Mouse (Mus musculus) ES-E14 (cell line): ENCODE data around the gene Ntsr2. TPM values are rescaled to one million over a fixed set of nuclear protein-coding genes. Genes with fewer than 3 reads are reported as not detected.
"Not testable (repeated sequence)": the region's sequence is repeated elsewhere in the genome, so short reads cannot be mapped to it uniquely, and the experiment has no call there.

Source experiments
- DNase-seq: peaks from one replicate; pipeline ENCODE4 v3.0.0-alpha.2; 2013; ENCODE audit warnings: low read depth, low spot score
- H3K27ac ChIP-seq: 2 replicates; pipeline ENCODE4 v1.5.1; 2012; ENCODE audit warnings: low read depth, mild to moderate bottlenecking, low read length, moderate library complexity, mixed read lengths; ENCODE audit not compliant: poor library complexity, insufficient read depth, severe bottlenecking
- H3K36me3 ChIP-seq: 2 replicates; pipeline ENCODE4 v1.6.1; 2012; ENCODE audit warnings: mild to moderate bottlenecking, low read length, moderate library complexity, mixed read lengths; ENCODE audit not compliant: control insufficient read depth, poor library complexity, insufficient read depth, severe bottlenecking
- H3K4me1 ChIP-seq, 2 experiments: fragments of 150-350 bp in 1 of 2; sonication (generic) in 1 of 2; 2 replicates each; pipeline ENCODE4 v1.6.1; 2012; ENCODE audit warnings: low read length in 2 of 2, mild to moderate bottlenecking in 1 of 2, mixed read lengths in 1 of 2; ENCODE audit not compliant: control insufficient read depth in 2 of 2, insufficient read depth in 2 of 2, poor library complexity in 1 of 2
- H3K4me3 ChIP-seq, 2 experiments: fragments of 150-350 bp in 1 of 2; sonication (generic) in 1 of 2; 2 replicates each; pipeline ENCODE4 v1.5.1; 2012; ENCODE audit warnings: low read length in 2 of 2, low read depth in 1 of 2, mild to moderate bottlenecking in 1 of 2, mixed read lengths in 1 of 2; ENCODE audit not compliant: insufficient read depth in 1 of 2, poor library complexity in 1 of 2, severe bottlenecking in 1 of 2
- H3K9ac ChIP-seq: 2 replicates; pipeline ENCODE4 v1.6.1; 2012; ENCODE audit warnings: low read depth, mild to moderate bottlenecking, low read length, mixed read lengths; ENCODE audit not compliant: poor library complexity, insufficient read depth, severe bottlenecking
- H3K9me3 ChIP-seq: fragments of 150-350 bp; sonication (generic); 2 replicates; pipeline ENCODE4 v1.6.1; 2012; ENCODE audit warnings: low read depth, mild to moderate bottlenecking, low read length; ENCODE audit not compliant: control insufficient read depth, insufficient read depth
- CHD2 ChIP-seq: IDR thresholded peaks from 2 replicates; pipeline ENCODE4 v1.6.1; 2014; ENCODE audit warnings: mild to moderate bottlenecking, low read depth, low read length, inconsistent platforms
- HCFC1 ChIP-seq: IDR thresholded peaks from 2 replicates; pipeline ENCODE4 v1.6.1; 2012; ENCODE audit warnings: low read length, inconsistent platforms, borderline replicate concordance; ENCODE audit not compliant: insufficient read depth
- MAFK ChIP-seq: IDR thresholded peaks from 2 replicates; pipeline ENCODE4 v1.6.1; 2014; ENCODE audit warnings: mild to moderate bottlenecking, low read depth, low read length, inconsistent platforms; ENCODE audit not compliant: insufficient read depth
- ZC3H11A ChIP-seq: IDR thresholded peaks from 2 replicates; pipeline ENCODE4 v1.6.1; 2012; ENCODE audit warnings: low read depth, mild to moderate bottlenecking, inconsistent platforms, low read length, borderline replicate concordance
- ZNF384 ChIP-seq: IDR thresholded peaks from 2 replicates; pipeline ENCODE4 v1.6.1; 2012; ENCODE audit warnings: low read depth, low read length, inconsistent platforms
- in situ Hi-C, 2 experiments: fragments of 600-800 bp; cut with MboI; formaldehyde crosslinking; loops; one replicate each; pipeline ENCODE4 v1.15.1; 2025; ENCODE audit warnings: low sequenced_read_pairs in 2 of 2, inconsistent platforms in 1 of 2; ENCODE audit not compliant: unreplicated experiment in 2 of 2
- total RNA-seq: library from RNA; depleted of rRNA; stranded (reverse); fragments of 300-350 nt; gene quantifications from 2 replicates; pipeline ENCODE4 v1.2.3, GENCODE M21; 2012

Ntsr2 gene
- total RNA-seq, 1 experiment = not detected

- Histone ChIP-seq H3K9ac (no peak overlapping the region), H3K9me3 (no peaks in the 10 kb centered on the region), H3K27ac (no peak overlapping the region; the same call in 1 of the 2 replicates), H3K4me1 (peaks cover 3 to 10% of the 10 kb centered on the region in 2 experiments; a peak in 3 of 4 replicates), H3K4me3 (no peak overlapping the region), H3K36me3 (no peaks in the 10 kb centered on the region)
- no peak for DNase-seq
- in situ Hi-C loops = no loop called here
- TF ChIP-seq ZC3H11A (no peak), ZNF384 (no peak), HCFC1 (no peak), MAFK (no peak), CHD2 (no peak)
These were observed 19.1 kb downstream of the Ntsr2 start for GRCm38 (mm10) chr12:16672246-16672645.

GRCm38 (mm10) chr12:16690631-16691030, 37.4 kb downstream of the Ntsr2 start:
- Histone ChIP-seq H3K9me3 (no peaks in the 10 kb centered on the region), H3K4me1 (no peaks in the 10 kb centered on the region), H3K4me3 (no peak overlapping the region), H3K27ac (no peak overlapping the region), H3K36me3 (no peaks in the 10 kb centered on the region), H3K9ac (no peak overlapping the region)
- no peak for TF ChIP-seq ZC3H11A
- TF ChIP-seq ZNF384 = no peak
- TF ChIP-seq HCFC1 = no peak
- TF ChIP-seq MAFK = no peak
- no peak for TF ChIP-seq CHD2
- in situ Hi-C loops = no loop called here
- no peak for DNase-seq

- H3K36me3 ChIP-seq = peaks cover 3% of the 10 kb centered on the region; the same call in 1 of the 2 replicates
- no peaks in the 10 kb centered on the region for H3K9me3 ChIP-seq
These were observed 41.6 kb downstream of the Ntsr2 start for GRCm38 (mm10) chr12:16694783-16695182.

GRCm38 (mm10) chr12:16695252-16695651, 42.1 kb downstream of the Ntsr2 start:
- H3K4me3 ChIP-seq, H3K4me1 ChIP-seq, H3K9ac ChIP-seq, DNase-seq, in situ Hi-C loops, H3K27ac ChIP-seq, H3K36me3 ChIP-seq, H3K9me3 ChIP-seq: not testable (repeated sequence)

More at GRCm38 (mm10) chr12:16694783-16695182, 41.6 kb downstream of the Ntsr2 start:
- Histone ChIP-seq H3K9ac (no peak overlapping the region), H3K4me3 (no peak overlapping the region), H3K4me1 (no peaks in the 10 kb centered on the region), H3K27ac (no peak overlapping the region)
- DNase-seq = no peak
- TF ChIP-seq ZC3H11A (no peak), CHD2 (no peak)
- in situ Hi-C loops = no loop called here

GRCm38 (mm10) chr12:16696146-16696545, 43.0 kb downstream of the Ntsr2 start:
- Histone ChIP-seq H3K36me3 (peaks cover 3% of the 10 kb centered on the region; the same call in 1 of the 2 replicates), H3K4me3 (no peak overlapping the region), H3K4me1 (no peaks in the 10 kb centered on the region), H3K27ac (no peak overlapping the region), H3K9ac (no peak overlapping the region), H3K9me3 (no peaks in the 10 kb centered on the region)
- no peak for DNase-seq
- TF ChIP-seq ZC3H11A = no peak
- TF ChIP-seq ZNF384 = no peak
- TF ChIP-seq MAFK = no peak
- TF ChIP-seq HCFC1 = no peak
- no peak for TF ChIP-seq CHD2
- in situ Hi-C loops = no loop called here
